Mouse (Mus musculus): ENCODE data around the gene Alg9.

DNA sequence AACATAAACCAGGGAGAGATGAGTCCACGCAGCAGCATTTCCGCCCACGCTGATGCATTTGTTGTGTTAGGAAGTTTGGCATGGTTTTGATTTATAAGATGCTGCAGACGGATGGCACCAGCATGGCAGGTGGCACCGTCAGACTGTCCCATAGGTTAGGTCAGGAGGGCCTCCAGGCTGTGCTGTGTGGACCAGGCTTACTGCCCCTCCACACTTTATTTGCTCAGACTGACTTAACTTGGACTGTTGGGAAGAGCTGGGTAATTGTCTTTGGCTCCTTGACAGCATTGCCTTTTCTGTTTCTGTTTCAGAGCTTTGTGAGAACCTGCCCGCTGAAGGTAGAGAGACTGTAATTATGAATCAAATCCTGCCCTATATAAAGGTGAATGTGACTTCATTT, 92.2 kb downstream of the Alg9 start:
- TF ChIP-seq POLR2A (IDR thresholded peaks at IDR 0.05; ENCODE audit: extremely low read depth, insufficient read depth, low read length), result no peak
- TF ChIP-seq CTCF (IDR thresholded peaks at IDR 0.05; ENCODE audit: low read depth, low read length), result no peak

Data from liver, adult 2 months (tissue).